Mouse (Mus musculus) CD8-positive naive resting alpha-beta T cell, adult 2 months (primary cell): ENCODE measurements around the gene Oxsm.

Experiments used
- DNase-seq, 2 experiments: peaks; one replicate each; pipeline ENCODE4 v3.0.0; 2022; ENCODE audit warnings: low read depth in 2 of 2, low spot score in 2 of 2

The Oxsm gene

GRCm38 (mm10) chr14:16249171-16249874, at the start of gene Oxsm, which contains the start of gene Ngly1:
TSS of gene Oxsm (minus strand) at chr14:16249808.
TSS of gene Ngly1 (plus strand) at chr14:16249280.
- peak; percentile 64 to 74 for DNase-seq

DNA sequence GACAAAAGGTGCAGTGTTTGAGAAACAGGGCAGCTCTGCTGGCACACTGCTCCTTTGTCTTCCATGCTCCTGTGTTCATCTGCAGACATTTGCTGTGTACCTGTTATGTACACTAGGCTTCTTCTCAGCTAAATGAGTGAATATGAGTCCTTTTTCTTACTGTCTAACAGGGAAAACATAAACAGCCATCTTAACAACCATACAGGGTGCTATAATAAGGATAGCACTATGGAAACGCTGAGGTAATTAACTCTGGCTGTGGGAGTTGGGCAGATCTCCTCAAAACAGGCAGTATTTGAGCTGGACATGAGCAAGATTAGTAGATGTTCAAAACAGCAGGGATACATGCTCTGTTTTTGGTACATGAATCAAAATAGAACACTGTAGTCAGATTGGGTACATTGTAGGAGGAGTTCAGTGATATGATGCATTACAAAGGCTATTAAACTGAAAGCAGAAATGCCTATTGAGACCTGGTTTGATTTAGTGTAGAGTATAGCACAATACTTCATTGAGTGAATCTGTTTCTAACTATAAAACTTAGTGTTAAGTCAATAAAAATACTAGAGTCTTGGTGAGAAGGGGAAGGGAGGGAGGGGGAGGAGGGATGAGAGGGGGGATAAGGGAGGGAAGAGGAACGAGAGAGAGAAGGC, 47.3 kb upstream of the Oxsm start:
- DNase-seq, result no peak

DNA sequence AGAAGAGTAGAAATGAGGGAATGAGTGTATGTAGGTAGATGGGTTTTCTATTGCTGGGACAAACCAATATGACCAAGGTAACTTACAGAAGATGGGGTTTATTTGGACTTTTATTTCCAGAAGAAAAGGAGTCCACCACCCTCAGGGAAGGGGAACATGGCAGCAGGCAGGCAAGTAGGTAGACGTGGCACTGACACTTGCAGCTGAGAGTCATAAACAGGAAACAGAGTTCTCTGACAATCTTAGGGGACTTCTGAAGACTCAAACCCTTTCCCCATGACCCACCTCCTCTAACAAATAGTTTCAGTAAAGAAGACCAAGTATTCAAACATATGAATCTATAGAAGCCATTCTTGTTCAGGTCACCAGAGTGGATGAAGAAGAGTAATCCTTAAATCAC, 44.3 kb upstream of the Oxsm start:
- DNase-seq, result no peak

- no peak for DNase-seq
Measured at GRCm38 (mm10) chr14:16293015-16293414, 43.4 kb upstream of the Oxsm start.

DNA sequence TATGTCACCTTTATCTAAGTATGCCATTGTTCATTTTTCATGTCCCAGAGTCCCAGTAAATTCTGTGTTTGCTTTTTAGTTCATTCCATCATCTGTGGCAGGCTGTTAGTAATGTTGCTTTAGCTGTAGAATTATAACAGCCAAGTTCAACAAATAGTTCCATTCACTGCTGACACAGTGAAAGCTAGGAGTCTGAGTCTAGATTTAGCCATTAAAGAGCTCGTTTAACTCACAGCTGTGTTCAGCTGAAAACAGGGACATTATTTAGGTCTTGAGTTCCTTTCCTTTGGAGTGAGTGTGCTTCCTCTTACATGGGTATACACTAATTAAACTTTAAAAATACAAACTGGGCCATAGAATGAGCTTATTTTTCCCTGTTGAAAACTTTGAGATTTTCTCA, 42.8 kb upstream of the Oxsm start:
- DNase-seq, result no peak

DNA sequence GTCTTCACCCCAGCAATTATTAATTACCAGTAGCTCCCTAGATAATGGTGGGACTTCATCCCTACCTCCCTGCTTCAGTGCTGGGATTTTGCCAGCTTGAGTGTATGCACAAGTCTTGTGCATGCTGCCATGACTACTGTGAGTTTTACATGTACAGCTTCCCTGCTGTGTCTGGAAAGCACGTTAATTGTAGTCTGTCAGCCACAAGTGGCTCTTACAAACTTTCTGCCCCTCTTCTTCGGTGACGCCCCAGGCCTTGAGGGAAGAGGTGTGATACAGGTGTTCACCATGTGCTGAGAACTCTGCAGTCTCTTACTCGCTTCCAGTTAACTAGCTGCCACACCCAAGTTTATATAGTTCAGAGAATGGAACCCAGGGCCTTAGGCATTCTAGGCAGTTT, 34.4 kb upstream of the Oxsm start:
- no peak for DNase-seq

- DNase-seq, result no peak
Measured at GRCm38 (mm10) chr14:16279196-16279595, 29.6 kb upstream of the Oxsm start.

- no peak for DNase-seq
Measured at GRCm38 (mm10) chr14:16273677-16274076, 24.1 kb upstream of the Oxsm start.

DNA sequence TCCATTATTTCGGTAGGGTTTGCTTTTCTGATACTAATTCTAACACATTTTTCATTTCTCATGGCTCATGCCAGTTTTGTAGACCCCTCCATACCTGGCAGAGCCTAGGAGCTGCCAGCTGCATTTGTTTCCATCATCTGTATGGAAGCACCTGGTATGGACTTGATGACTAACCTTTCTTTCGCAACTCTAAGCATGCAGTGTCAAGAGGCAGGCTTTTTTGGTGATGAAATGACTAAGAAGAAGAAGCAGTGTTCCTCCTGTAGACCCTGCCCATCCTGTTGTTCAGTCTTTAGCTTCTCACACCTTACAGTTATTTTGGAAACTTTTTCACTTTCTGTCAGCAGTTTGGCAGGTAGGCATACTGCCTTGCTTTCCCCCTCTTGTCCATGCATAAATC, 20.2 kb upstream of the Oxsm start:
- DNase-seq, result no peak

- DNase-seq, result no peak
Measured at GRCm38 (mm10) chr14:16267028-16267427, 17.4 kb upstream of the Oxsm start.

GRCm38 (mm10) chr14:16261869-16262268, 12.3 kb upstream of the Oxsm start:
- no peak for DNase-seq

DNA sequence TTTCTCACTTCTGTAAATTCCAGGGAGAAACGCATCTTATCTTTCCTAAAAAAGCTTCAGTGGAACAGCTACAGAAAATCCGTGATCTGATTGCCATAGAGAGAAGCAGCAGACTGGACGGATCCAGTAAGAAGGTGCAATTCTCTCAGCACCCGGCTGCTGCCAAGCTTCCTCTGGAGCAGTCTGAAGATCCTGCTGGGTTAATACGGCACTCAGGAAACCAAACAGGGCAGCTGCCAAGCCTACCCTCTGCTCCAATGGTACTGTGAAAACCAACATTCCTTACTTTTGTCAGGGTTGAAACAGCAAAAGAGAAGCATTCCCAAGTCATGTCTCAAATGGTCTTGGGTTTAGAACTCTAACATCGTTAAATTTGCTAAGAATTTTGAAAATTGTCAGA, 10.9 kb upstream of the Oxsm start:
- DNase-seq, result no peak

- peak in 1 of 2 experiments; percentile 32 for DNase-seq
Measured at GRCm38 (mm10) chr14:16256209-16256608, 6.6 kb upstream of the Oxsm start.

DNA sequence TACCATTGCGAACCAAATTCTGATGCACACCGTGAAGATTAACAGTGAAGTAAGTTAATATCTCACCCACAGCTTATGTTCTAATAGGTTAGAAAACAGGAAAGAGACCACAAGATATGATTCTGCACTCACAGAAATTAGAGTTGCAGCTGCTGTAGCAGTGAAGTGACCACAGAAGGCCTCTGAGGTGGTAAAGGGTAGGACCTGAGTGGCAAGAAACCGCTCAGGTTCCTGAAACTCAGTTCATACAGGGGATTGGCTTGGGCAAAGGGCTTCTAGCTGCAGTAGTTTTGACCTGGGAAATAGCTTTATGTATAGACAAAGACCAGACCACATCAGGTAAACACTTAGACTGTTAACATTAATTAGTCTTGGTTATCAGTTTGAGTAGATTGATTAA, 6.1 kb upstream of the Oxsm start:
- no peak for DNase-seq

- no peak for DNase-seq
Measured at GRCm38 (mm10) chr14:16250099-16250498, 491 bp upstream of the Oxsm start.

- no peak for DNase-seq
Measured at GRCm38 (mm10) chr14:16248603-16249157, 928 bp downstream of the Oxsm start.

- no peak for DNase-seq
Measured at GRCm38 (mm10) chr14:16248135-16248534, 1.5 kb downstream of the Oxsm start.

GRCm38 (mm10) chr14:16246340-16246912, 3.2 kb downstream of the Oxsm start:
- DNase-seq, result no peak

DNA sequence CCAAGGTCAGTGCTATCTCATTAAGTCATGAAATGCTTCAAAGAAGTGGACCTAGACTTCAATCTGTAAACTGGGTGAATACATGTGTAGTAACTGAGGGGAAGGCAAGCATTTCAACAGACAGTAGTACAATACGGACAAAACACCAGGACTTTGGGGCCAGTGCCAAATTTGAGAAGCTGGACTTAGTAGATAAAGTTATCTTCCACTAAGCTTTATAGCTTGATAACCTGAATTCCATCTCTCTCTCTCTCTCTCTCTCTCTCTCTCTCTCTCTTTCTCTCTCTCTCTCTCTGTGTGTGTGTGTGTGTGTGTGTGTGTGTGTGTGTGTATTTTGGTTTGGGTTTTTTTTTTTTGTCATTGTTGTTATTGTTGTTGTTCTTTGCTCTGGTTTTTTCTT, 4.5 kb downstream of the Oxsm start:
- no peak for DNase-seq

DNA sequence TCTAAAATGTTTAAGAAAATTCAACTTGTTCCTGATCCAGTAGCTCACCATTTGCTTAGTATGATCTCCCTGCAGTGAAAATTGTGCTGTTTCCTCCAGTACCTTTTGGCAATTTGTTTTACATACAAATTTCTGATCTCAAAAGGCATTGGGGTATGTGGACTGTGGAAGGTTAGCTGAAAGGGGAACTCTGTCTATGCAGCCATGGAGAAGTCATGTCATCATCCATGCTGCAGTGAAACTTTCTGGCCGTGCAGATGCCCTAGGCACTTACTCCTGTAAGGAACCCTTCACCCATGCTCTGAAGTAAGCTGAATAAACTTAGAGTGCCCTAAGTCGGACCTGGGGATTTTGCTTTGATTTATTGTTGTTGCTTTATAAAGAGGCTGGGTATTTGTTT, 5.2 kb downstream of the Oxsm start:
- DNase-seq, result no peak

- DNase-seq, result peak in 1 of 2 experiments; percentile 6
Measured at GRCm38 (mm10) chr14:16243603-16244209, 5.9 kb downstream of the Oxsm start.
